Mouse (Mus musculus): ENCODE measurements around the gene Gm9803.
"Not testable (repeated sequence)": the region's sequence is repeated elsewhere in the genome, so short reads cannot be mapped to it uniquely, and the experiment has no call there.

The Gm9803 gene

DNA sequence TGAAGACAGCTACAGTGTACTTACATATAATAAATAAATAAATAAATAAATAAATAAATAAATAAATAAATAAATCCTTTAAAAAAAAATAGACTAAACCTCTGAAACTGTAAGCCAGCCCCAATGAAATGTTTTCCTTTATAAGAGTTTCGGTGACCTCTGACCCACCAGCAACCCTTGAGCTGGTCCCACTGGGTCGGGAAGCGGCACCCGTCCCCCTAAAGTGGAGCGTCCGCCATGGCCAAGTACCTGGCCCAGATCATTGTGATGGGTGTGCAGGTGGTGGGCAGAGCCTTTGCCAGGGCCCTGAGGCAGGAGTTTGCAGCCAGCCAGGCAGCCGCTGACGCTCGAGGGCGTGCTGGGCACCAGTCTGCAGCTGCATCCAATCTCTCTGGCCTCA lies at the start of gene Gm9803:
Gene Gm9803 (plus strand): TSS at position 154 of the 400 bp plus-strand sequence.
- not testable (repeated sequence) for TF ChIP-seq GATA4 (IDR thresholded peaks at IDR 0.05; ENCODE audit: insufficient replicate concordance, low read length)

DNA sequence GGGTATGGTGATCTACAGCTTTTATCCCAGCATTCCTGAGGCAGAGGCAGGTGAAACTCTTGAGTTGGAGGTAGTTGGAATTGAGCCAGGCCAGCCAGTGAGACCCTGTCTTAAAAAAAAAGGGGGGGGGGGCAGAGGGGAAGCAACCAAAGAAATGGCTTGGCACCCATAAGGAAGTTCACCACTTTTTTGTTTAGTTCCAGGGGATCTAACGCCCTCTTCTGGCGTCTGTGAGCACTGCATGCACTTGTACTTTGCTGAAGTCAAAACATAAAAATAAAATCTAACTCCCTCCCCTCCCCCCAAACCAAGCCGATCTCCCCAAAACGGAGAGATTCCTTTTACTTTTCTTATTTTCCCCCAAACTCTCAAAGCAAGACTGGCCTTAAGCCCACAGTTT lies 48.5 kb upstream of the Gm9803 start:
- TF ChIP-seq GATA4 (IDR thresholded peaks at IDR 0.05; ENCODE audit: insufficient replicate concordance, low read length) = no peak

DNA sequence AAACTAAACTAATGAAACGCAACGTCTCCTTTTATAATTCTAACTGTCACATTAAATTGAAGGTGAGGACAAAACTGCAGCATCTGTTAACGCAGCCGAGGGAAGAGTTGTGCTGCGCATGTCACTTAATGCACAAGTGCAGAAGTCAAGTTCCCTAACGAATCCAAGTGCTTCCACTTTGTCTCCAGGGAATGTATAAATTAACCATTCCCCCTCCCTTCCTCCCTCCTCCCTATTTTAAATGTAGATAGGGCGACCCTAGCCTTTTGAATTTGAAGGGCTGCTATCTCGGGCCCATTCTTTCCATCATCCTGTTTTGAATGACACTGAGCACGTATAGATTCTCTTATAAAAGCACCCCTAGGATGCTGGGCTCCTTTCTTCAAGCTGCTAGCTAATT lies 46.4 kb upstream of the Gm9803 start:
- no peak for TF ChIP-seq GATA4 (IDR thresholded peaks at IDR 0.05; ENCODE audit: insufficient replicate concordance, low read length)

DNA sequence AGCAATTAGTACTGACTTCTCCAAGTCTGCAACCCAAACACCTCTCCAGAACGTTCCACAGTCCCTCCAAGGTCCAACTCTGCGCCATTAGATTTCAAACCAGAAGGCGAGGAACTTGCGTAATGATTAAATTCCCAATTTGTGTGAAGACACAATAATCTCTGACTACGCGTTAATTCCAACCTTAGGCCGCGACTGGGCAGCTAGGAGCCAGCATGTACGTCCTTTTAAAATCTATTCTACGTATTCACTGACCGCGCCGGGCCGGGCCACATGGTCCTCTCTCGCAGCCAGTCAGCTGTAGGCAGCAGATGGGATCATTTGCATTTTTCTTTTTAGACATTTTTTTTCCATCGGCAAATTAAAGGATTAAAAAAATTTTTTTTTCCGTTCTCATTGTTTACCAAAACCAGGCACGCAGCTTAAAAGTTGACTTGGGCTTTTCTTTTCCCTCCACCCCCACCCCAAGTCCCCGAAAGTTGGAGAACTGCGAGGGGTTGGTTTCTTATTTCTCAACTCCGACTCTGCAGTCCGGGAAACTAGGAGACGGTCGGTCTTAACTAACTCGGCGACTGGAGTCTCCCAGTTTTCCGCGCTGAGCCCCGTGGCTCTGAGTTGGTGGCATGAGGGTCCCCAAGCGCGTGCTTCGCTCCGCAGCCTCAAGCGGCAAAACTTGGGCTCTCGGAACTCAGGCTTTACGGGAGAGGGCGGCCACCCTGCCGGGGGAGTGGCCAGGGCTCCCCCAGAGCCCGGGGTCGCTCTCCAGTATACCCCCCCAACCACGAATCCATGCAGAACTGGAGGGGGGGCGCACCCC lies 45.8 kb upstream of the Gm9803 start:
- TF ChIP-seq GATA4 (IDR thresholded peaks at IDR 0.05; ENCODE audit: insufficient replicate concordance, low read length) = no peak

DNA sequence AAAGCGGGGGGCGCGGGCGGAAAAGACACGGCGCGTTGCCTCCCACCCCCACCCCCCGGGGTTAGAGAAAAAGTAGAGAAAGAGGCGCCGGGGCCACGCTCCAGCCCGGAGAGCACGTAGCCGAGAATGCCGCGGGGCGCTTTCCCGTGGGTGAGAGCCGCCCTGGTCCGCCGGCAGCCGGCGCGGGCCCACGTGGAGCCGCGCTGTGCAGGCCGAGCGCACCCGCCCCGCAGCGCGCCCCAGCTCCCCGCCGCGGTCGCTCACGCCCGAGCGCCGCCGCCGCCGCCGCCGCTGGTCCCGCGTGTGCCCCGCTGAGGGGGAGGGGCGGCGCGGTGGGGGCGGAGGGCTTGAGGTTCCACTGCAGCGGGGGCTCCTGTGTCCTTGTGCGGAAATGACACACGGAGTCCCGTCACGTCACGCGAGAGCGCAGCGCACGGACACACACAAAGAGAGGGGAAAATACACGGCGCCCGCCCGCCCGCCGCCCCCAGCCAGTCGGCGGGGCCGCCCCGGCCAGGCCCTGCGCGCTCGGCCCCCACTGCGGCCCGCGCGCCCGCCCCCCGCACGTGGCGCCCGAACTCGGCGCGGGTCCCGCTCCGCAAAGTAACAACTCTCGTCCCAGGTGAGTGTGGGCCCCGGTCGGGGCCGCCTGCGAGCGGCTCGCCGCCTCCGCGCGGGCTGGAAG lies 45.0 kb upstream of the Gm9803 start, which contains the start of gene Bend3:
Gene Bend3 (plus strand): TSS at position 81 of the 685 bp plus-strand sequence.
- TF ChIP-seq GATA4 (IDR thresholded peaks at IDR 0.05; ENCODE audit: insufficient replicate concordance, low read length) = no peak

DNA sequence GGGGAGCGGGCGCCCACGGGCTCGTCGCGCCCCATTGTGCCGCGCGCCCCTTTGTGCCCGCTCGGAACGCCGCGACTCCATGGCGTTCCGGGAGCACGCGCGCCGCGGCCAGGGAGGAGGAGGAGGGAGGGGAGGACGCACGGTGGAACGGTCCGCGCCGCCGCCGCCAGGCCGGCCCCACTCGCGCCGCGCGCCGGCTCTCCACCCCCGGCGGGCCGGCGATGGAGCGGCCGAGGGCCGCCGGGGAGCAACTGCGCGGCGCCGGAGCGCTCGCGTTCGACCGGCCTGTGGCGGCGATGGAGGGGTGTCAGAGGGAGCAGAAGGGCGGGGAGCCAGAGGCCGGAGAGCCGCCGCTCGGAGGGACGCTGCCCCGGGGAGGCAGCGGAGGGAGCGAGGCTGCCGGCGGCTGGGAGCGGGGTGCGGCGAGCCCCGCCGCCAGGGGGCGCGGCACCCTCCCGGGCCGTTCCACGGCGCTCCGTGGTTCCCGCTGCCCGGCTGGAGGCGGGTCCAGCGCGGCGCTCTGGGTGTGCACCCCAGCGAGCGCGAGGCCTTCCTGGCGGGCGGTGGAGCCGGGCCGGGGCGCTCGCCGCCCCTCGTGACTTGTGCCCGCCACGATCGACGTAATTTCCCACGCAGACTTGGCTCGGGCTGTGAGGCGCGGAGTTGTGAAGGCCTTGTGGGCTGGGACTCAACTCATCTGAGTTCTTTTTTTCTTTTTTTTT lies 44.3 kb upstream of the Gm9803 start:
- TF ChIP-seq GATA4 (IDR thresholded peaks at IDR 0.05; ENCODE audit: insufficient replicate concordance, low read length) = no peak

DNA sequence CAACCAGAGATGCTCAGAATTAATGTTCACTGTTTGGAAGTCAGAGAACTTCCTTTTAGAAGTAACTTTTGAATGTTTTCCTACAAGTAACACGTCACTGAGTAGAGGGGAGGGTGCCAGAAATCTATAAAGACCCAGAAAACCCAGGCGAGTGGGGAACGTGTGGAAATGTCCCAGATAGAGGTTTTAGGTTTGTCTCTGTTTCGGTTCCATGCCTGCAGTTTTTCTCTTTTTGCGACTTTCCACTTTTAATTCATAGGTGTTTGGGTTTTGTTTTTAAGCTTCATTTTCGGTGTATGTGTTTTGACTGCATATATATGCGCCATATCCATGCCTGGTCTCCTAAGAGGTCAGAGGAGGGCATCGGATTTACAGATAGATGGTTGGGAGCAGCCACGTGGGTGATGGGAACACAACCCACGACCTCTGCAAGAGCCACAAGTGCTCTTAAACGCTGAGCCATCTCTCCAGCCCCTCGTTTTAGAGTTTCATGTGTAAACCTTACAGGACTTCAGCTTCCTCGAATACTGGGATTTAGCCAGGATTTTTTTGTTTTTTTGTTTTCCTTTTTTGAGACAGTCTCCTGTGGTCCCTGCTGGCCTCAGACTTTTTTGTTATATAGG lies 43.5 kb upstream of the Gm9803 start:
- no peak for TF ChIP-seq GATA4 (IDR thresholded peaks at IDR 0.05; ENCODE audit: insufficient replicate concordance, low read length)

DNA sequence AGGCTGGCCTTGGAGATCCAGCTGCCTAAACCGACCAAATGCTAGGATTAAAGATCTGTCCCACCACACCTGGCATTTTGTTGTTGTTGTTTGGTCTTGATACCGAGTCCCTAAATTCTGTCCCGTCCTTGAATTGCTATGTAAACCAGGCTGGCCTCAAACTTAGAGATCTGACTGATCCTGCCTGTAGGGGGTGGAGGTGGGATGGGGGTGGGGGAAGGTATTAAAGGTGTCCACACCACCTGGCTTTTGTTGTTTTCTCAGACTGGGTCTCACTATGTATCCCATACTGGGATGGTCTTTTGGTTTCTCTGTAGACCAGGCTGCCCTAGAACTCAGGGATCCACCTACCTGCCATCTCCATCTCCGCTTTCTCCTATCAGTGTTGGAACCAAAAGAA lies 42.7 kb upstream of the Gm9803 start:
- TF ChIP-seq GATA4 (IDR thresholded peaks at IDR 0.05; ENCODE audit: insufficient replicate concordance, low read length) = no peak

DNA sequence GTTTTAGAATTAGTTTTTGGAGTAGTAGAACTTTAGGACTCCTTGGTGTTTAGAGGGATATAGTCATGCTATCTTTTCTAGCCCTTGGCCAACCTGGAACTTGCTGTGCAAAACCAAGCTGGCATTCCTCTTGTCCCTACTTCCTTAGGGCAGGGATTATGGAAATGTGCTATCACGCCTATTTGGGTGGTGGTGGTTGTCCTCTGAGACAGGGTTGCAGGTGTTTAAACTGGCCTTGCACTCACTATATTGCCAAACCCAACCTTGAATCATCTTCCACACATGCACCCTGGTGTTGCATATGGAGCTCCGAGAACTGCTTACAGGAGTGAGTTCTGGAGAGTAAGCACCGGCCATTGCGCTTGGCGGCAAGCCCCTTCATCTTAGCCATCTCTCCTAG lies 41.9 kb upstream of the Gm9803 start:
- TF ChIP-seq GATA4 (IDR thresholded peaks at IDR 0.05; ENCODE audit: insufficient replicate concordance, low read length) = no peak

DNA sequence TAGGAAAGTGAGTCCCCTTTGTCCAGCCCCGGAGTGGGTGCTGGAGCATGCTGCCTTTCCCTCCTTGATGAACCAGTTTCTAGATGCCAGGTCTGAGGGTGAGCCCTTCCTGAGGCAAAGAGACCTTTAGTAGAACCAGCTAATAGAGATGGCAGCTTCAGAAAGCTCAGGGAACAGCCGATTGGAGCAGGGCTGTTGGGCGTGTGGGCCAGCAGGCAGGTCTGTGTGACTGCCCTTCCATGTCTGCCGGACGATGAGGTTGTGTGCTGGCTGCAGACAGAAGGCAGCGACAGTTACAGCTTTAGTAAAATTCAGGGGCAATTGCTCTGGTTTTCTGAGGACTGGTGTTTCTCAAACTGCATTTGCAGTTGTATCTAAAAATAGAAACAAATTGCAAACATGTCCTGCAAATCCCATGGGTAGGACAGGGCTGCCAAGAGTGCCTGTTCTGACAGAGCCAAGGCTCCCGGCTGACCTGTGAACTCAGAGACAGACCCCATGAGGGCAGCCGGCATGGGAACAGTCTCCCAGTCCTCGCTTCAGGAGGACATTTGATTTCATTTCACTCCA lies 40.4 kb upstream of the Gm9803 start:
- no peak for TF ChIP-seq GATA4 (IDR thresholded peaks at IDR 0.05; ENCODE audit: insufficient replicate concordance, low read length)

DNA sequence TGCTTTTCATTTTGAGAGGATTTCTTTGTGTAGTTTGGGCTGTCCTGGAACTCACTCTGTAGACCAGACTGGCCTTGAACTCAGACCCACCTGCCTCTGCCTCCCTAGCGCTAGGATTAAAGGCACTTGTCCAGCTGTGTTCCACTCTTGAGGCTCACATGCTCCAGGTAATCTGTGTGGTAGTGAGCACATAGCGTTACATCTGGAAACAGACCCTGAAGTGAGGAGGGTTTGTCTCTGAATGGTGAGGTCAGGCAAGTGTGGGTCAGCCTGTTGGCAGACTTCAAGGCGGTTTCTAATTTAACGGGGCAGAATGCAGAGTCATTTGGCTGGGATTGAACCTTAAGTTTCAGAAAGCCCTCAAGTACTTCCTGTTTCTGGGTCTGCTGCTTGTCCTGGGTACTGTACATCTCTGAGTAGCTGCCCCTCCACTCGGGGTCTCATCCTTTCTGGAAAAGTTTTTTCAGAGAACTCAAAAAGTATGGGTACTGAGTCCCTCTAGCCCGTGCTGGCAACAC lies 38.1 kb upstream of the Gm9803 start:
- TF ChIP-seq GATA4 (IDR thresholded peaks at IDR 0.05; ENCODE audit: insufficient replicate concordance, low read length) = no peak

DNA sequence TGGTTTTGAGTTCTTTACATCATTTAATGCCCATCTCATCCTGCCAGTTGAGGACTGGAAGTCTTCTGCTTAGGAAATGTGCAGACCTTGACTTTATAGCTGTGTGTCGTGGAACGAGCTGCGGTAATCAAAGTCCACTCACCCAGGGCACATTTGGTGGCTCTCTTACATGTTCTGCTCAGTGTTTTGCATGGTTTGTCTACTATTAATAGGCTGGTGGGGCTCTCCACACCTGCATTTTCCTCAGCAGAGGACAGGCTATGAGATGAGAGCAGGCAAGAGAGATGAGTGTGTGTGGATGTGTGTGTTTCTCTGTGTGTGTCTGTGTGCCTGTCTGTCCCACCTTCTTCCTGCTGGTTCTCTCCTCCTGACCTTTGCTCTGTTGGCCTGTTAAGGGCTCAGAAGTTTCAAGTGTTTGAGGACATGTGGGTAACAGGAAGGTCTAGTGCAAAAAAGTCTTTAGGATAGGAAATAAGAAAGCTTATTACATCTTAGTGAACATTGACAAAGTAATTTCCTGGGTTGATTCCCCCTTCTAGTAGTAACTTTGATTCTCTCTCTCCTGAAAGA lies 36.4 kb upstream of the Gm9803 start:
- TF ChIP-seq GATA4 (IDR thresholded peaks at IDR 0.05; ENCODE audit: insufficient replicate concordance, low read length) = no peak

DNA sequence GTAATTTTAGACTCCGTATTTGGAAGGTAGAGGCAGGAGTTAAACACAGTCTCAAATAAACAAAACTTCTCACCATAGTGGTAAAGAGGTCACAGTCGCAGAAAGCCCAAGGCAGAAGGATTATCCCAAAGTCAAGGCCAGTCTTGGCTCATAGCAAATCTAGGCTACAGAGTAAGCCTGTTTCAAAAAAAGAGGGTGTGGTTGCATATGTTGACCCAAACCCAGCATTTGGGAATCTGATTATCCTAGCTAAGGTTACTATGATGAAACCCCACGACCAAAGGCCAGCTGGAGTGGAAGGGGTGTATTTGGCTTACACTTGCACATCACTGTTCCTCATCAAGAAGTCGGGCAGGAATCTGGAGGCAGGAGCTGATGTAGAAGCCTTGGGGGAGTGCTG lies 35.6 kb upstream of the Gm9803 start:
- no peak for TF ChIP-seq GATA4 (IDR thresholded peaks at IDR 0.05; ENCODE audit: insufficient replicate concordance, low read length)

DNA sequence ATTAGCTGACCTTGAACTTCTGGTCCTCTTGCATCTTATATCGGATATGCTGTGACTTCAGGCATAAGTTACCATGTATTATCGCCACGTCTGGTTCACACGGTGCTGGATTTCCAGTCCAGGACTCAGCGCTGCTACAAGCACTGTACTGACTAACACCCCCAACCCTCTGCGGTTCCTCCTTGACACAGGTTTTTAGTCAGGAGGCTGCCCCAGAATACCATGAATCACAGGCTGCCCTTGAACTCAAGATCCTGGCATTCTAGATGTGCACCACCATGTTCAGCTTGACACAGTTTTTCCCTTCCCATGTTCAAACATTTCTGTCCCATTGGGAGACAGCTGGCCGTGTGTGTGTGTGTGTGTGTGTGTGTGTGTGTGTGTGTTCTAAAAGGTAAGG lies 34.7 kb upstream of the Gm9803 start:
- TF ChIP-seq GATA4 (IDR thresholded peaks at IDR 0.05; ENCODE audit: insufficient replicate concordance, low read length) = no peak
